Mouse (Mus musculus) heart, adult 10 weeks (tissue): ENCODE data around the gene Tmem167. TPM values are rescaled to one million over a fixed set of nuclear protein-coding genes. Genes with fewer than 3 reads are reported as not detected.

ENCODE experiments used
- polyA plus RNA-seq: library from polyadenylated mRNA; stranded (reverse); fragments of 350-450 nt; fragmentation: Illumina TruSeq; extraction: RNeasy Lipid Tissue Mini Kit (QIAGEN cat#74804); gene quantifications from one replicate; pipeline ENCODE4 v1.2.3, GENCODE M21; 2014; ENCODE audit warnings: low read depth, low replicate concordance

Tmem167 gene
- 5.9 TPM for polyA plus RNA-seq

DNA sequence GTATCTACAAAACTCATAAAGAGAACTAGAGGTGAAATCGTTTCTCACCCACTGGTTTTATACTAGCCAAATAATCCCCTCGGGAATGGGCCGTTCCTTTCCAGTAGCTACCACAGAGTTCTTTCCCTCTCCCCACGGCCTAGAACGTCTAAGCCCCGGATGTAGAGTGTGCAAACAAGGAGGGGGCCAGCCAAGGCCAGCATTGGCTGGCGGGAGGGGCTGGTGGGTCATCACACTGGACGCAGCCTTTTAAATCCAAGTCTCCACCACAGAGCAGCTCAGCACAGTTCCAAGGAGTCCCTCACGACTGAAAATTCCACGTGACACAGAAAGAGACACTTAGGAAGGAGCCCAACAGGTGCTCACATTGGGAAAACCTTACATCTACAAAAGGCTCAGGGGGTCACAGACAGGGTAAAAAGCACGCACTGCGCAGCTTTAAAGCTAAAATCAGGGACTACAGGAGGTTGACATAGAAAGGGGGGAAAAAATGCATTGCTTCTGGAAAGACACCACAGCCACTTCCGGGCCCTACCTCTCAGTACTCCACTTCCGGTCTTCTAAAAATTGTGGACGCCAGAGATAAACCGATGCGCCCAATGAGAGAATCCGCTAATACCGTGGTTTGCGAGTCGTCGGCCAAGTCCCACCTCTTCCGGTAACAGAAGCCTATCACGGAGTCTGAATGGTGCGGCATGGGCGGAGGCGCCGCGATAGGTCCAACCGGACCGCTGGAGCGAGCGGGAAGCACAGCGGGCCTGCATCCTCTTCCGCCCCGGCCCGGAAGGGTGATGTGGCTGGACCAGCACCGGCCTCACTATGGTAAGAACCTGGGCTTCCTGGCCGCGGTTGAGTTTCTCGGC, at the start of gene Tmem167, which contains the start of gene Xrcc4:
Gene Tmem167 (plus strand): TSS at position 162 of the 863 bp plus-strand sequence.
Gene Xrcc4 (minus strand): TSS at position 647 of the 863 bp plus-strand sequence.

Other genes with a start within 250 kb of the Tmem167 start
- 12.8 TPM for gene Xrcc4, start 485 bp downstream of the Tmem167 start, polyA plus RNA-seq